Mouse (Mus musculus) CD4-positive, CD25-positive, alpha-beta regulatory T cell, adult 4 months (primary cell): ENCODE measurements at regions not wholly inside any gene's neighbourhood (a gene's known extent, or its start where the extent isn't known, plus 50 kb on each side); places are given as distances from the start of the nearest gene placed in this dataset.

Experiments used
- ATAC-seq: one replicate; pipeline ENCODE4 v1.8.0; 2017

- no peak for ATAC-seq
Observed at GRCm38 (mm10) chr3:156264654-156265053, 296.9 kb upstream of the Negr1 start.

- no peak for ATAC-seq
Observed at GRCm38 (mm10) chr3:156267727-156268126, 293.9 kb upstream of the Negr1 start.

GRCm38 (mm10) chr3:156299984-156300770 lies 261.4 kb upstream of the Negr1 start:
- no peak for ATAC-seq

GRCm38 (mm10) chr3:156301302-156301701 lies 260.3 kb upstream of the Negr1 start:
- no peak for ATAC-seq

GRCm38 (mm10) chr3:156301745-156302144 lies 259.8 kb upstream of the Negr1 start:
- ATAC-seq, result no peak

- no peak for ATAC-seq
Observed at GRCm38 (mm10) chr3:156304174-156304573, 257.4 kb upstream of the Negr1 start.

GRCm38 (mm10) chr3:156305064-156305463 lies 256.5 kb upstream of the Negr1 start:
- no peak for ATAC-seq

- ATAC-seq, result no peak
Observed at GRCm38 (mm10) chr3:156335033-156335793, 226.4 kb upstream of the Negr1 start.

- ATAC-seq, result no peak
Observed at GRCm38 (mm10) chr3:156341484-156341883, 220.1 kb upstream of the Negr1 start.

- ATAC-seq, result no peak
Observed at GRCm38 (mm10) chr3:156351727-156352126, 209.9 kb upstream of the Negr1 start.

GRCm38 (mm10) chr3:156353430-156353829 lies 208.2 kb upstream of the Negr1 start:
- ATAC-seq, result no peak

- ATAC-seq, result no peak
Observed at GRCm38 (mm10) chr3:156353841-156354473, 207.6 kb upstream of the Negr1 start.

GRCm38 (mm10) chr3:156368669-156369343 lies 192.8 kb upstream of the Negr1 start:
- ATAC-seq, result no peak

GRCm38 (mm10) chr3:156376717-156377116 lies 184.9 kb upstream of the Negr1 start:
- ATAC-seq, result no peak

GRCm38 (mm10) chr3:156382919-156383318 lies 178.7 kb upstream of the Negr1 start:
- ATAC-seq, result no peak

- ATAC-seq, result no peak
Observed at GRCm38 (mm10) chr3:156406136-156406535, 155.5 kb upstream of the Negr1 start.

GRCm38 (mm10) chr3:156407112-156407511 lies 154.5 kb upstream of the Negr1 start:
- ATAC-seq, result no peak

- ATAC-seq, result peak; percentile 92
Observed at GRCm38 (mm10) chr3:156410126-156410525, 151.5 kb upstream of the Negr1 start.

- no peak for ATAC-seq
Observed at GRCm38 (mm10) chr3:156412757-156413156, 148.8 kb upstream of the Negr1 start.

GRCm38 (mm10) chr3:156414431-156415427 lies 146.9 kb upstream of the Negr1 start:
- ATAC-seq, result no peak

- ATAC-seq, result no peak
Observed at GRCm38 (mm10) chr3:156418124-156418523, 143.5 kb upstream of the Negr1 start.

- no peak for ATAC-seq
Observed at GRCm38 (mm10) chr3:156423100-156423499, 138.5 kb upstream of the Negr1 start.
